Mouse (Mus musculus) kidney, adult 9 months (tissue): ENCODE data around the gene Hist1h4b.
"Not testable (repeated sequence)": the region's sequence is repeated elsewhere in the genome, so short reads cannot be mapped to it uniquely, and the experiment has no call there.

Source experiments
- DNase-seq: peaks from one replicate; pipeline ENCODE4 v3.0.0; 2022

Gene Hist1h4b

DNA sequence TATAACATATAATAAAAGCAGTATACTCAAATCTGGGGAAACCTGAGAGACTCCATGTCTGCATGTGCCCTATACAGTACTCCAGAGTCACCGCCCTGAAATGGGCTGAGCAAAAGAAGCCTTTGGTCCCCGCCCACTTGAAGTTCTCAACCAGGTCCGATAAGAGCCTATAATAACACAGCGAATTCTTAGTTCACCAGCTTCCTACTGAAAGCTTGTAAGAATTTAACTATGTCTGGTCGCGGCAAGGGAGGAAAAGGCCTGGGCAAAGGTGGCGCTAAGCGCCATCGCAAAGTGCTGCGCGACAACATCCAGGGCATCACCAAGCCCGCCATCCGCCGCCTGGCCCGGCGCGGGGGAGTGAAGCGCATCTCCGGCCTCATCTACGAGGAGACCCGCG lies at the start of gene Hist1h4b:
TSS of gene Hist1h4b (plus strand) at position 224 of the 400 bp plus-strand sequence.
- DNase-seq: peak; percentile 94

DNA sequence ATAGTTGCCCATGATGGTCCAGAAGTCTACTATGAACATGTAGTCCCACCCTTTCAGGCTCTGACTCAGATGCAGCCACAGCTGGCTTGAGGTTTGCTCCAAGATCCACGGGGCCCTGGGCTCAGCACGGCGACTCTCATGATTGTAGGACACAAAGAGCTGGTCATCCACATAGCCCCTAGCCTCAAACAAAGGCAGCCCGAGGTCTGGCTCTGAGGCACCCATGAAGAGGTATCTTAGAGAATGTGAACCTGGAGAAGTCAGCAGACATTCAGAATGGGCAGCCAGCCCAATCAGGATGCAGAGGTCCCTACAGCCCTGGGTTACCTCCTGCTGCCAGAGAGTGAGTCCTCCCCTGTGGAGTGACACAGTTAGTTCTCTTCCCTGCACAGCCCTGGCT lies 48.8 kb upstream of the Hist1h4b start:
- DNase-seq: no peak

DNA sequence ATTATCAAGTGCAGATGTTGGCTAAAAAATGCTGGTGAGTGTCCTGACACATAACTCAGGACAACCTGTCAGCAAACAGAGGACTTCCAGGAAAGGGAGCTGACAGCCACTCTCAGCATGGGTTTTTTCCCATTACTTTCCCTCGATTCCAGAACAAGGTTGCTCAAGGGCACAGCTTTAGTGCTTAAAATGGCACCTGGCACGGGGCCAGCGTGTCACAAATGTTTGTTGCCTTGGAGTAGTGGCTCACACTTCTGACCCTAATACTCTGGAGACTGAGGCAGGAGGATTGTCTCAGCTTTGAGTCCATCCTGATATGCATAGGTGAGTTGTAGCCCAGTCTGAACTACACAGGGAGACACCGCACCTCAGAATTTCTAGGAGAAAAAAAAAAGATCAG lies 48.2 kb upstream of the Hist1h4b start:
- no peak for DNase-seq

DNA sequence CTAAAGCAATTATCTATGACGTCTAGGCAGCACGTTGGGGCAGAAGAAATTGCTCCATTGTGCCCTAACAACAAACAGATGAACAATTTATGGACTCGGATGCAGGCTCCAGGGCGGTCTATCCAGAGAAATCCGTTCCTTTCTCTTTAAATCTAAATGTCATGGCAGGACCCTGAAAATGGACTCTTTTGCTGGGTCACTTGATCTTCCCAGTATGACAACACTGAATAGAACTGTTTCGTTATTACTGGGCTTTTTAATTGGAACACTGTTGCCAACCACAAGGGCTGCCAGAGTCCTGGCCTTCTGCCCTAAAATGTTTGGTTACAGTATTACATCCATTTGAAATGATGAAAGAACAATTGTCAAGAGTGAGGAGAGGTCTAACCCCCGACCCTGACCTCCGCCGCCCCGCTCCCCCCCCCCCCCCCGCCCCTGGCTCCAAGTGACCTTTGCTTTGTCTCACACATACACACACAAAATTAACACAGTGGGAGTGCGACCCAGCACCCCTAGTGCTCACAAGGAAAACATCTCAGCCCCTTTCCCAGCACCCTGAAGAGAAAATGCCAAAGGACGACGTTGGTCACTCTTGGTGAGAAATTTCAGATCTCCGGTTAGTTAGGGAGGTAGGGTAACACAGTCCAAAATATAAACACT lies 47.0 kb upstream of the Hist1h4b start:
- peak; percentile 35 for DNase-seq

DNA sequence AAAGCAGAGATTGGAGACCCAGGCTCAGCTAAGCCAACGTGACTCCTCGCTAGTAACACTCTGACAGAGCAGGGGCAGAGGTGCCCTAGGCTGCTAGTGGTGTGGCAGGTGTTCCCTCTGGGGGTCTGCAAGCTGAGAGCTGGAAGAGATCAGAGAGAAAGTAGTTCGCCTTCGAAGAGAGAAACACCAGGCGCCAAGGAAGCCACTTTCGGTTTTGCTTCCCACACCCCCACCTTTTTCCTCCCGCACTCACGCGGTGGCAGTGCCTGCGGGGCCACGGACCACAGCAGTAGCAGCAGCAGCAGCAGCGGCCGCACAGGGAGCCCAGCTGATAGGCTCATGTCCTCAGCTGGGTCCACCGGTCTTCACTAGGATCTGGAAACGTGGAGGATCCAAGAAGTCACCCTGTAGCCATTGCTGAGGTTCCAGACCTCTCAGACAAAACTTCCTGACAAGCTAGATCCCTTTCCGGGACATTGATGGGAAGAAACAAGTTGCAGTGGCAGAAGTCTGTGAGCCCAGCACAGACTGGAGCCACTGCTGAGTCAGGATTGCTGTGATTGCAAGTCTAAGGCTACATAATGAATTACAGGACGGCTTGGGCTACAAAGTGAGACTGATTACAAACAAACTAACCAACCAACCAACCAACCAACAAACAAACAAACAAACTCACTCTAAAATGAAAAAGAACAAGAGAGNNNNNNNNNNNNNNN lies 46.3 kb upstream of the Hist1h4b start, which contains the start of gene Hfe:
TSS of gene Hfe (minus strand) at position 481 of the 716 bp plus-strand sequence.
- DNase-seq: peak; percentile 53

DNA sequence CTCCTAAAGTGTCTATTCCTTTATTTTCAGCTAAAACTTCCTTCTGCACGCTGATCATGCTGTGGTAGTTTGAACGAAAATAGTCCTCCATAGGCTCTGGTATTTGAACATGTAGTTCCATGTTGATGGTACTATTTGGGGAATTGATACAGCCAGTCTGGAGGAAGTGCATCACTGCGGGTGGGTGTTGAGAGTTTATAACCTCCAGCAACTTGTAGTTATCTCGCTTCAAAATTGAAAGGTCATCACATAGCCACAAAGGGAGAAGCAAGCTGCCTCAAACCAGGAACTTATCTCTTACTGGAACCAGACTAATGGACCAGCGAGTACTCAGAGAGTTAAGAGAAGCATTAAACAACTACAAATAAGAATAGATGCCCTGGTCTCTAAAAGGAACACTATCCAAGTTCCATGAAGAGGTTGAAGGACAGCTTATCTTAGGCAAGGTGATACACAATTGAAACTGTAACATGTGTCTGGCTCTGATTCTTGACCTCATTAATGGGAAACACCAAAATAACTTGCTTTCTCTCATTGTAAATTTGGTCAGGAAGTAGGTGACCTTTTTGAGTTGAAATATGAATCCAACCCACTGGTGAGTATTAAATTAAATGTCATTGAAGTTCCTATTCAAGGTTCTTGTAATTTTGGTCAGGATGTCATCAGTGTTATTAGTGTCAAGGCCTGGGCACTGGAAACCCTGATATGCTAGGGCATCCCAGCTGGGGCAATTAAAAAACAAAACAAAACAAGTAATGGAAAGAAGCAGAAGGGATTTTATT lies 40.4 kb upstream of the Hist1h4b start:
- no peak for DNase-seq

DNA sequence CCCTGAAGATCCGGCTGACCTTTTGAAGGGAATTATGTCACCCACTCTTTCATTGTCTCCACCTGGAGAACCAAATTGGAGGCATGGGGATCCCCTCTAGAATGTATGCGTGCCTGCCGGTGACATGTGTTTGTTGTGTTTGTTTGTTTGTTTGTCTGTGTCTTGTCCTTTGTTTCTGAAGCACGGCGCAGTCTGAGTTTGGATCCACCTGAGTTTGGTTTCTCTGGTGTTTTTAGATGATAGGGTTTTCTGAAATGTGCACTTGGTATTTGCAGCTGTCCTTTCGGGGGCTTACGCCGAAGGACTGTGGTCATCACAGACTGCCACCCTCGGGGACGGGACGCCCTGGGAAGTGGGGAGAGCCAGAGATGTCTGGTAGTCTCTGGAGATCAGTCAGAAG lies 39.6 kb upstream of the Hist1h4b start:
- no peak for DNase-seq

DNA sequence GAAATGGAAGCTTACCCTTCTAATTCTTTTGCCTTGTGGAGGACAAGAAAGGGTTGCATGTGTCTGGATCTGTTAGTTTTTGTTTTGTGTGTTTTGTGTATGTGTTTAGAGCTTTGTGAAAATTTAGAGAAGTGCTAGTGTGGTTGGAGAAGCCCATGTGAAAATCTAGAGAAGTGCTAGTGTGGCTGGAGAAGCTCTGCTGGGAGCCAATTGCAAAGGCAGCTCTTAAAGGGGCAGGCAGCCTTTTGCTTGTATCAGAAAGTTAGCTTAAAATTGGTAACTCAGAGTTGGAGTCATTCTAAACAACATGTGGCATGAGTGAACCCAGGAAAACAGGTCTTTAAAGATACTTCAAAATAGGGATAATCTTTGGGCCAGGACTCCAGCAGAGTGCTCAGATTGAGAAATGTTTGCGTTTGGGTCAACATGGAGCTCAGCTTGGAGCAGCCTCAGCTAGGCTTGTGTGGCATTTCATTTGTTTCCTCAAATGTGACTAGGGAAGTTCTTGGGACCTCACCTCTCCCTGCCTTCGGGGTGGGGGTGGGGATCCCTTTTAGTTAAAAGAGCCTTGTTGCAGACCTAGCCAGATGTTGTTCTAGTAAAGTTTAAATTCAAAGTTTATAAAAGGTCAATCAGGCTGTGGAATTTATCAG lies 39.1 kb upstream of the Hist1h4b start:
- not testable (repeated sequence) for DNase-seq

DNA sequence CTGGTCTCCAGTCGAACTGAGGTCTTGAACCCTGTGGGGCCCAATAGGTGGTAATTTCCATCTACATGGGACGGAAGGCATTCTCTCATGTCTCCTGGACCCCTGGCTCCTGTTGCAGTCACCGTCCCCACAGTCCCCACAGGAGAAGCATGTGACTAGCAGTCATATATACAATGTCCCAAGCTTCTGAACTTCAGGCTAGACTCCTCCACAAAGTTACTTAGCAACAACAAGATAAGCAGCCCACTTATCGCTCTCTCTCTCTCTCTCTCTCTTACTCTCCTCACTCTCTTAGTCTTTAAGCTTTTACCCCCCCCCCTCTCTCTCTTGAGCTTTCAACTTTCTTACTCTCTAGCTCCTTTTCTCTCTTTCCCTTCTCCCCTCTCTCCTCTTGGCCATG lies 32.6 kb upstream of the Hist1h4b start:
- no peak for DNase-seq

DNA sequence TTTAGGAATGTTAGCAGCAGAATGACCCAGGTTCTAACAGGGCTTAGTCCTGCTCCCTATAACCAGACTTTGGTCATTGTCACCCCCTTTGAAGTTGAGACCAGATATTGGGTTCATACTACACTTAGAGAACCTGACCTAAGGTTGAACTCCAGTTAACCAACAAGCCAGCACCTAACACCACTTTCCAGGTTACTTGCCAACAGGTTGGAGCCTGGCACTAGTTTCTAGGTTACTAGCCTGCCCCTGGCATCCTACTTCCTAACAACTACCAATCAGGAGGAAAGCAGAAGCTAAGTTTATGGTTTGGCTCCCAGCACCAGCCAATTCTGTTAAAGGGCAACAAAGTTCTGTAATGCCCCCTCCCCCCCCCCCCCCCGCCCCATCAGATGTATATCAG lies 31.6 kb upstream of the Hist1h4b start:
- no peak for DNase-seq

DNA sequence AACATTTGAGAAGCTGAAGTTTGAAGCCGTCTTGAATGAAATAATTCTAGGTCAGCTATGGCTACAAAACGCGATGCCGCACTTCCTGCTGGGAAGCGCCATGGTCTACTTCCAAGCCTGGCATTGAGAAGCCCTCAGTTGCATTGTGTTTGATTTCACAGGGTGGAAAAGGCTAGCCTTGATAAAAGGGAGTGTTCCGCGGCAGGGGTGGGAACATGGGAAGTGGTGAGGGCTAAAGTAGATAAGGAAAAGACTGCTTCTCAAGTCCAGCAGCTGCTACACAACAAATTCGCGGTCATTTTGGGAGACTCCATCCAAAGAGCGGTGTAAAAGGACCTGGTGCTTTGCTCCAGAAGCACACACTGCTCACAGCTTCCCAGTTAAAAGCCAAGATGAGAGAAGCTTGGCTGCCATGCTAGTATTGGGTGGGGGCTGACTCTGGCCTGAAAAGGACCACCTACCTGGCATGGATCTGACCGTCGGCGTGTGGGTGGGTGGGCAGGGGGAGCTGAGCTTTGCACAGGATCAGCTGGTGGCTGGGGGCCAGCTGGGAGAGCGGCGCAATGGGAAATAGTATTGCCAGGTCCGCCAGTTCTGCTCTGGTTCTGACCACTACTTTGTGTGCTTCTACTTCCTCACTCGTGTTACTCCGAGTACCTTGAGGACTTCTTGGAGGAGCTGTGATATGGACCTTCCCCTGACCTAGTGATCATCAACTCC lies 28.2 kb upstream of the Hist1h4b start:
- no peak for DNase-seq

DNA sequence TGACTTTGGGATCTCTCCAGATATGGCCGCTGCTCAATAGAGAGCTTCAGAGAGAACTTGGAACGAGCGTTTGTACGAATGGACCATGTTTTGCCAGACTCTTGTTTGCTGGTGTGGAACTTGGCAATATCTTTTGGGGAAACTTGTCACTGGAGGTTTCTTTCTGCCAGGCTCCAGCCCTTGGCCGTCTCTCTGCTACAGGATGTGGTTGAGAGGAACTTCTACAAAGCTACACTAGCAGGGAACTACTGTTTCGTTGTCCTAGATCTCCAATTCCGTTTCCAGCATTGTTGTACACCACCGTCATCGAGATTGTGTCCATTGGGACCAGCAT lies 27.7 kb upstream of the Hist1h4b start:
- DNase-seq: no peak

DNA sequence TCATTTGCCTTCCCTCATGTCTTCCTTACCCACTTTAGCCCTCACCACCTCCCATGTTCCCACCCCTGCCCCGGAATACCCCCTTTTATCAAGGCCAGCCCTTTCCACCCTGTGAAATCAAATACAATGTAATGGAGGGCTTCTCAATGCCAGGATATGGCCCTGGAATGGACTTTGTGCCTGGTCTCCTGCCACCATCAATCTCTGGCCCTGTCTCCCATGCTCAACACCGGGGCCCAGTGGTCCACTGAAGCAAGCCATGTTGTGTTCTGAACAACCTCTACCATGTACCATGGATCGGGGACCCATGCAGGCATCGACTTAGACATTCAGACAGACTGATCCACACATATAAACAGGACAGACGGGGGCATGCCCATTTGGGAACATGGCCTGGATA lies 27.1 kb upstream of the Hist1h4b start:
- DNase-seq: no peak

DNA sequence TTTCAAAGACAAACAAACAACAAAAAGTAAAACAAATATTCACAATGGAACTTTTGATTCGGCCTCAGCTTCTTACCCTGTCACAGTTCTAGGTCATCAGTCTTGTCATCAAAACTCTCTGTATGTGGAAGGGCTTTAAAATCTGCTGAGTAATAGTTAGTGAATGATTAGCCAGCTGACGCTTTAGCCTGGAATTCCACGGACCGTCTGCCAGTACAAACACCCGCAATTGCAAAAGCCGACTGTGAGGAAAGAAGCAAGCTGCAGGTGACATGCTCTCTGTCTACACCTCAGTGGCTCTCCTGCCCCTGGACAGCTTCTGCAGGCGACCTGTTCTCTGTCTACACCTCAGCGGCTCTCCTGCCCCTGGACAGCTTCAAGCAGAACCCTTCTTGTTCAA lies 26.3 kb upstream of the Hist1h4b start:
- peak; percentile 91 for DNase-seq

DNA sequence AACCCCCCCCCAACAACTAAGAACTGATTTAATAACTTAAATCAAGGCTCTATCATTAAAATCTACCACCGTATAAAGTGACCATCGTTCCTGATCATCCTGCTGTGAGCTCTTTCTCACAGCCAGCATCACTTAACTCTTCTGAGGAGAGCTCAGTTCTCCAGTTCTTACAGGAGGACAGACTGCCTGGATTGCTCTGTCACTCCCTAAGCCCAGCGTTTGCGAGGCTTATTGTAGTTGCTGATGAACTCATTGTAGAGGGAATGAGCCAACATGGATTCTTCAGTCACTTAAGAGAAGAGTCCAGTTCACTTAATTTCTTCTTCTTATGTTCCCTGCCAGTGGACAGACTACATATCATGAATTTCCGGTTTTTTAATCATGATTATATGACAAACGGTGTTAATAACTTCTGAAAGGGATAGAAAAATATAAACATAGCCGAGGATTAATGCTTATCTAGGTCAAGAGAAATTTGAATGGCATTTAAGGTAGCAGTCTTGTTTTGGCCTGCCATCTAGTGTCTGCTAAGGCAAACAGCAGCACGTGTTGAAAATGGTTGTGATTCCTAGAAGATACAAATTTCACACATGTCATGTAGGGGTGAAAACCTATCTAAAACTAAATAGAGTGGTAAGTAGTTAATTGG lies 24.5 kb upstream of the Hist1h4b start:
- peak; percentile 65 for DNase-seq

DNA sequence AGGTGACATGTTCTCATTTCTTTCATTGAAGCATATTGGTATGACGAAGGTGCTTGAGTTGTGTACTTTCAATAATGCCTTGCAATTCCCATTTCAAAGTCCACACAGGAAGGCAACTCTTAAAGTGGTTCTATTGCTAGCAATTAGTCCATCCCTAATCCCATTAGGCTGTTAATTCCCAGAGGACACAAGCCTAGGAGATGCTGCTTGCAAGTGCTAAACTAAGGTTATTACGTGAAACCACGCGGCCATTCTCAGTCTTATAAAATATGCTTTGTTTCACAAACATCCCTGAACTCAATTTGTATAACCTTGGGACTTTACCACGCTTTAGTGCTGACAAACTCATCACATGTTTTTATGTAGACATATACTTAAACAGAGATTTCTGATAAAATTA lies 19.7 kb upstream of the Hist1h4b start:
- no peak for DNase-seq

DNA sequence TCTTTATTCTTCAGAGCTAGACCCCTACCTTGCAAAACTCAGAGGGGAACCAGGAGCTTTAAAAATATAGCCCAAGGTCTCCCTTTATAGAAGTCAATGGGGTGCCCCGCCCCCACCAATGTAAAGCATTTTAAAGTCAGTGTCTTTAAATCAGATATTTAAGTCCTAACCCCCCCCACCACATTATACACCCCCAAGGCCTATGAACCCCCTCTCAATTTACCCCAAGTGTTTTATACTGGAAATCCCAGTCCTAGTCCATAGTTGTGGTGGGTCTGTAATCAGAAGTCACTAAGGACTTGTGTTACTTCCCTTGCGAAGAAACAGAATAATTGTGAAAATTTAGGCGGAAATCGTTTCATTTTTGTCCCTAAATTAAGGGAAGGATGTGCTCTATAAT lies 18.8 kb upstream of the Hist1h4b start:
- no peak for DNase-seq

DNA sequence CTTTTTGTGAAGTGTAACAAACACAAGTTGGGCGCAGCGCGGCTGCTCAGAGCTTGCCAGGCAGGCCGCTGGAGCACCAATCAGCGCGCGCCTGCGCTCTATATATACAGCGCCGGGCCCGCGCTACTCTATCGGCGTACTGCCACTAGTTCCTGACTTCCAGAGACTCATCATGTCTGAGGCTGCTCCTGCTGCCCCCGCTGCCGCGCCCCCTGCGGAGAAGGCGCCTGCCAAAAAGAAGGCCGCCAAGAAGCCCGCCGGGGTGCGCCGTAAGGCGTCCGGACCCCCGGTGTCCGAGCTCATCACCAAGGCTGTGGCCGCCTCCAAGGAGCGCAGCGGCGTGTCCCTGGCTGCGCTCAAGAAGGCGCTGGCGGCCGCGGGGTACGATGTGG lies 18.1 kb upstream of the Hist1h4b start, which contains the start of gene Hist1h1c:
TSS of gene Hist1h1c (plus strand) at position 132 of the 392 bp plus-strand sequence.
- peak; percentile 95 for DNase-seq

DNA sequence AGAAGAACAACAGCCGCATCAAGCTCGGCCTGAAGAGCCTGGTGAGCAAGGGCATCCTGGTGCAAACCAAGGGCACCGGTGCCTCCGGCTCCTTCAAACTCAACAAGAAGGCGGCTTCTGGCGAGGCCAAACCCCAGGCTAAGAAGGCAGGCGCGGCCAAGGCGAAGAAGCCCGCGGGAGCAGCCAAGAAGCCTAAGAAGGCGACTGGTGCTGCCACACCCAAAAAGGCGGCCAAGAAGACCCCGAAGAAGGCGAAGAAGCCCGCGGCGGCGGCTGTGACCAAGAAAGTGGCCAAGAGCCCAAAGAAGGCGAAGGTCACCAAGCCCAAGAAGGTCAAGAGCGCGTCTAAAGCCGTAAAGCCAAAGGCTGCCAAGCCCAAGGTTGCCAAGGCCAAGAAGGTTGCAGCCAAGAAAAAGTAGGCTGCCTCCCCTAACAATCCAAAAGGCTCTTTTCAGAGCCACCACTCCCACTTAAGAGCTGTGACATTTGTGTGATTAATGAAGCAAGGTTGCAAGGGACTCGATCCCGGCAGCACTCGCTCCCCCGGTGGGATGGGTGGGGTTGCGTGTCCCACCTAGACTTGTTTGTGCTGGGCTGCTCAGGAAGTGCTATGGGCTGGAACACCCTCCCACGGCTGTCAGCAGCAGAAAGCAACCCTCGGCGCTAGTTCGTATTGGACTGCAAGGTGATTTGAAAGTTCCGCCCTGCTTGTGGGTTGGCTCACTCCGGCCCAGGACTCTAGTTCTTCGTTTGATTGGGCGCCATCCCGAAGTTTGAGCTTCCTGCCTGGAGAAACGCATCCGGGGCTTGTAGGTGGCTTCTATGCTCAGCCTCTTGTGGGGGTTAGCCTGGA lies 17.5 kb upstream of the Hist1h4b start:
- peak; percentile 99 for DNase-seq

DNA sequence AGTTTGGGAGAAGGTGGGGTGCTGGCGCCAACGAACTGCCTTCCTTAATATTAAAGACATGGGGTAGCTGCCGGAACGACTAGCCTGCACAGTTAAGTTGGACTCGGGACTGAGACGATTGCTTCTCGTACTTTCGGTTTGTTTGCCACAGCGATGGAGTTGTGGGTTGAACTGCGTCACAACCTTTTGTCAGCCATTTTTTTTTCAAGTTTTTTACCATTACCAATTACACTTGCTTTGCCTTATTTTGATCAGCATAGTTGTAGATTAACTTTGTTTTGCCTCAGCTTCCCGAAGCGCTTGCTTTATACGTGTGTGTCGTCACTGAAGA lies 16.9 kb upstream of the Hist1h4b start:
- no peak for DNase-seq

DNA sequence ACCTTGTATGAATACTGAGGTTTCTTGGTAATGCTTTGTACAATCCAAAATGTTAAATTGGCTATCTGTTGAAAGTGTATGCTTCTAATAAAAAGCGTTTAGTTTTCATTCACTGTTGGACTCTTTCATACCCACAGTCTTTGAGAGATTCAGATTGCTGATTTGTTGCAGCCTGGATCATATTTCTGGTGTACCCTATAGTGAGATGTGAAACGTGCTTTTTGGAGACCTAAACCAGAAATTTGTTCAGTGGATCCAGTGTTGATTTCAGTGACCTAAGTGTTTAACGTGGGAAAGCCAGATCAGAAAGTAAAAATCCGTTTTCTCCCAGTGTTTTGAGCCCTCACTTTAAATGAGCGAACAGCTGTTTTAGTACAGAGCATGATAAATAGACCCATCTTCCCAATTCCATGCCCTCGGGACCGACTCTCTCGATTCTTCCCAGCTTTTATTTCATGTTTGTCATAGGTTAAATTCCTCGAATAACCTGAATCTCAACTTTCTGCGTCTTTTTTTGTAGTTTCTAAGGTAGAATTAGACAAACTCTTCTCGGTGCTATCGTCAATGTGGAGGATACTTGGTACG lies 16.5 kb upstream of the Hist1h4b start:
- DNase-seq: no peak
